Mouse (Mus musculus) forebrain, embryonic 11.5 days (tissue): Measurements from ENCODE around the gene Msl3l2. TPM values are rescaled to one million over a fixed set of nuclear protein-coding genes. Genes with fewer than 3 reads are reported as not detected.

Source experiments
- ATAC-seq: fragments of 200-750 bp; cut with Nextera tagmentation; replicated peaks from 2 replicates; pipeline ENCODE4 v1.8.0; 2017; ENCODE audit warnings: moderate TSS enrichment; ENCODE audit not compliant: low FRiP score
- DNase-seq: peaks from one replicate; pipeline ENCODE4 v3.0.0-alpha.2; 2017; ENCODE audit warnings: low spot score
- H3K27ac ChIP-seq: fragments of 300-500 bp; sonication (generic); 2 replicates; pipeline ENCODE4 v1.5.1; 2014; ENCODE audit warnings: low read depth, low read length
- H3K27me3 ChIP-seq: fragments of 300-500 bp; sonication (generic); 2 replicates; pipeline ENCODE4 v1.6.1; 2014; ENCODE audit warnings: mild to moderate bottlenecking, low read length, mixed read lengths; ENCODE audit not compliant: control insufficient read depth, insufficient read depth
- H3K36me3 ChIP-seq: fragments of 300-500 bp; sonication (generic); 2 replicates; pipeline ENCODE4 v1.6.1; 2014; ENCODE audit warnings: mild to moderate bottlenecking, low read length, moderate library complexity, mixed read lengths; ENCODE audit not compliant: control insufficient read depth, insufficient read depth
- H3K4me1 ChIP-seq: fragments of 300-500 bp; sonication (generic); replicated peaks from 2 replicates; pipeline ENCODE4 v1.6.1; 2014; ENCODE audit warnings: low read length, mixed read lengths; ENCODE audit not compliant: control insufficient read depth, insufficient read depth
- H3K4me2 ChIP-seq: fragments of 300-500 bp; sonication (generic); 2 replicates; pipeline ENCODE4 v1.6.1; 2014; ENCODE audit warnings: low read depth, mild to moderate bottlenecking, low read length, moderate library complexity, mixed read lengths; ENCODE audit not compliant: severe bottlenecking
- H3K4me3 ChIP-seq: fragments of 300-500 bp; sonication (generic); 2 replicates; pipeline ENCODE4 v1.5.1; 2014; ENCODE audit warnings: low read depth, low read length
- H3K9ac ChIP-seq: fragments of 300-500 bp; sonication (generic); 2 replicates; pipeline ENCODE4 v1.6.1; 2014; ENCODE audit warnings: low read length
- H3K9me3 ChIP-seq: fragments of 300-500 bp; sonication (generic); 2 replicates; pipeline ENCODE4 v1.6.1; 2016; ENCODE audit warnings: low read length, mixed read lengths; ENCODE audit not compliant: control insufficient read depth
- WGBS: fragments of 180-500 bp; shearing (Covaris S2); extraction: QIAGEN DNeasy Blood & Tissue Kit; methylation state at CpG from one replicate; pipeline ENCODE4 v1.1.7; 2014; 5-methylcytosine and 5-hydroxymethylcytosine counted together
- polyA plus RNA-seq: library from polyadenylated mRNA; unstranded; fragments of >200 nt; fragmentation: Nextera tagmentation; extraction: Ambion mirVana; gene quantifications from 2 replicates; pipeline ENCODE4 v1.2.1, GENCODE M21; 2014

Msl3l2 gene
- polyA plus RNA-seq, 1 experiment from 2014 or later, result 8.6 TPM

DNA sequence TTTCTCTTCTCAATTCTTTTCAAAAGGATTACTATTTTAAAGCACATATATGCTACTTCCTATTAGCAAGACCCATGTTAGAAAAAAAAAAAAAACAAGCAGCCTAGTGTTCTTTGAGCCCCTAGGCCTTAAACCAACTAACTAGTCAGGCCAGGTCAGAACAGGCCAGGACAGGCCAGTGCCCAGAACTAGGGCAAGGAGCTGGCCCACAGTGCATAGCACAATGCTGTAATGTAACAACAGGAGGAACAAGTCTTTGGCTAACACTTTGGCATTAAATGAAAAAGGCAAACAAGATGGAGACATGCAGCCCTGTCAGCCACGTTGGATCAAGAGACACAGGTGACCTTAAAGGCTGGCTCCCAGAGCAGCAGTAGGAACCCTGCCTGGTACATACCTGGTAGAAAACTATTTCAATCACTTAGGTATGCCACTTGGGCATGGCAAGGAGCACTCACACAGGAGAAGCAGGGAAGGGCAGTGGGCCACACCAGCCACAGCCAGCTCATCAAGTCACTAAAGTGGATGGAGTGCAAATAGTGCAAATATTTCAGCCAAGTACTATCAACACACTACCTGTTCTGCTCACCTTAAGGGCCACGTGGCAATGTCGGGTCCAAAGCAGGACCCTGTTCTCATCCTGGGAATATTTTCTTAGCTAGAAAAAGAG is 6.9 kb upstream of the Msl3l2 start:
- DNase-seq, result no peak
- no peak overlapping the region for H3K9ac ChIP-seq
- 95% methylated on average over 3 of the region's 3 CpGs for WGBS
- H3K4me2 ChIP-seq, result no peak overlapping the region
- H3K27ac ChIP-seq, result no peak overlapping the region
- H3K27me3 ChIP-seq, result no peaks in the 10 kb centered on the region
- H3K36me3 ChIP-seq, result no peaks in the 10 kb centered on the region
- no peaks in the 10 kb centered on the region for H3K4me1 ChIP-seq
- H3K4me3 ChIP-seq, result no peak overlapping the region
- ATAC-seq, result no peak
- no peaks in the 10 kb centered on the region for H3K9me3 ChIP-seq

DNA sequence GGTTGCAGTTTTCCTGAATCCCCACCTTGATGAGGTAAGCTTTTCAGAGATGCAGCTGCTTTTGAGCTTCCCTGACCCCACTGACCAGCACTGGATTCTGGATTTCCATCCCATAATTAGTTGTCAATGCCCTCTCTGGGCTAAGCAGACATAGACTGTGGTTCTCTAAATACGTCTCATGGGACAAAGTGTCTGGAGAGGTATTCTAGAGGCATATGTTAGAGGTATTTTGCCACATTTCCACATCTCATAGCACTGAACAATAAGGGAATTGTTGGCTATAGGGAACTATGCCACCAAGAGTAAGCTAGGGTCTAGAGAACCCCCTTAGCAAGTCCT is 248 bp downstream of the Msl3l2 start:
- no peak overlapping the region for H3K9ac ChIP-seq
- no peak overlapping the region for H3K27ac ChIP-seq
- 31% methylated on average over 1 of the region's 1 CpGs for WGBS
- DNase-seq, result no peak
- no peaks in the 10 kb centered on the region for H3K36me3 ChIP-seq
- H3K4me2 ChIP-seq, result peak overlapping the region; percentile 31; the same call in 1 of the 2 replicates
- ATAC-seq, result peak; percentile 55
- H3K9me3 ChIP-seq, result no peaks in the 10 kb centered on the region
- no peak overlapping the region for H3K4me3 ChIP-seq
- no peaks in the 10 kb centered on the region for H3K4me1 ChIP-seq
- H3K27me3 ChIP-seq, result no peaks in the 10 kb centered on the region

DNA sequence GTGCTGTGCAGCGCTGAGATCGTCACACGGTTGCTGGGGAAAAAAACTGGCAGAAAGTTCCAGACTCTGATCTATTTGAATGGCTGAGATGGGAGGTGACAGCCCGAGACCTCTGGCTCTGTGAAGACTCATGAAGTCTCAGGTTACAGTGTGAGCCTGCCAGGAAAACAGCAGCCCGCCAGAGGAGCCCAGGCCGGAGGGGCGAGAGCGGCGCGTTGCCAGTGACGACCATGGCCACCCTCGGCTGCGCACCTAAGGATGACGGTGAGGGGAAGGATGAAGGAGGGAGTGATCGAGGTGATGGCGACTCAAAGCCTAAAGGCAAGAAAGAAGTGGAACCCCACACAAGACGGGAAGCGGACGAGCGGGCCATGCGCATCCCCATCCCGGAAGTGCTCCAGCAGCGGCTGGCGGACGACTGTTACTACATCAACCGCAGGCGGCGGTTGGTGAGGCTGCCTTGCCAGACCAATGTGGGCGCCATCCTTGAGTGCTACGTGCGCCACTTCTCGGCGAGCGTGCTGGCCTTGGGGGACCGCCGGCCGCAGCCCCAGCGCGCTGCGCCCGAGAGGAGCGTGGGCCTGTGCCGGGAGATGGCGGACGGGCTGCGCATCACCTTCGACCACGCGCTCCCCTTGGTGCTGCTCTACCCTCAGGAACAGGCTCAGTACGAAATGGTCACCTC is 8.4 kb downstream of the Msl3l2 start:
- H3K27me3 ChIP-seq, result no peaks in the 10 kb centered on the region
- ATAC-seq (peak; percentile 93), DNase-seq (peak; percentile 86)
- peak overlapping the region; percentile 68 for H3K27ac ChIP-seq
- peak overlapping the region; percentile 81 for H3K9ac ChIP-seq
- H3K36me3 ChIP-seq, result no peaks in the 10 kb centered on the region
- H3K4me1 ChIP-seq, result peaks cover 3% of the 10 kb centered on the region; the same call in 1 of the 2 replicates
- WGBS, result under 1% methylated on average over 50 of the region's 50 CpGs
- H3K4me2 ChIP-seq, result peak overlapping the region; percentile 78
- H3K4me3 ChIP-seq, result peak overlapping the region; percentile 51
- no peaks in the 10 kb centered on the region for H3K9me3 ChIP-seq

DNA sequence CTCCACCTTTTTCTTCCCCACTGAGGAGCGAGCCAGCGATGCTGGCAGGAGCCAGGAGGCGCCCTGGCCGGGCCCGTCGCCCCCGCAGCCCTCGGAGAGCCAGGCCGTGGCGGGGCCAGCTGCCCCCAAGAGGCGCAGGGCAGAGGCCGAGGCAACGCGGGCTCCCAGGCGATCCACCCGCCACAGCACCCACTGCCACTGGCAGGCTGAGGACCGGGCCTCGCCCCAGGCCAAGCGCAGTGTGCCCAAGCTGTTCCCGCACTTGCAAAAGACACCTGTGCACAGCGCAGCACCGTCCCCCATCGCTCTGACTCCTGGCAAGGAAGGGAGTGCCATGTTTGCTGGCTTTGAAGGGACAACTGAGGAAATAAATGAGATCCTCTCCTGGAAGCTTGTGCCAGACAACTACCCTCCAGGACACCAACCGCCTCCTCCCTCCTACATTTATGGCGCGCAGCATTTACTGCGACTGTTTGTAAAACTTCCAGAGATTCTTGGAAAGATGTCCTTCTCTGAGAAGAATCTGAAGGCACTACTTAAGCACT is 9.0 kb downstream of the Msl3l2 start:
- Histone ChIP-seq H3K27me3 (no peaks in the 10 kb centered on the region), H3K36me3 (no peaks in the 10 kb centered on the region), H3K4me2 (peak overlapping the region; percentile 78), H3K4me1 (peaks cover 3% of the 10 kb centered on the region; the same call in 1 of the 2 replicates), H3K27ac (peak overlapping the region; percentile 68), H3K9me3 (no peaks in the 10 kb centered on the region), H3K4me3 (peak overlapping the region; percentile 51), H3K9ac (peak overlapping the region; percentile 81)
- DNase-seq (peak; percentile 74), ATAC-seq (peak; percentile 73)
- WGBS, result 15% methylated on average over 27 of the region's 27 CpGs

DNA sequence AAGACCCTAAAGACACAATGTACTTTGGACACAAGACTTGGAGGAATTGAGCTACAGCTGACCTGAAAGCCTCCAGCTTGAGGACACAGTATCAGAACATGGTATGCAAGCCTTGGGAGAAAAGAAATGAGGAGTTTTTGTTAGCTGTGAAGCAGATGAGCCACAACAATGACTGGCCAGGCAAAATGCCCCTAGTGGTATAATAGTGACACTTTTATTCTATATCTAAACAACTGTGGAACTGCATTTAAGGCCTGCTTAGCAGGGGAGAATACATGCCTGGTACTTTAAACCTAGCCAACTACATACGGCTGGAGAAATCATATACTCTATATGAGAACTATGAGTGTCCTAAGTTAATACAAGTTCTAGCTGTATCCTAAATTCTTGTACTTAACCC is 20.3 kb downstream of the Msl3l2 start:
- Histone ChIP-seq H3K36me3 (no peaks in the 10 kb centered on the region), H3K27ac (no peak overlapping the region), H3K9ac (no peak overlapping the region), H3K27me3 (no peaks in the 10 kb centered on the region), H3K4me2 (no peak overlapping the region), H3K9me3 (no peaks in the 10 kb centered on the region), H3K4me3 (no peak overlapping the region), H3K4me1 (no peaks in the 10 kb centered on the region)
- WGBS, result 100% methylated on average over 1 of the region's 1 CpGs
- ATAC-seq (no peak), DNase-seq (no peak)

DNA sequence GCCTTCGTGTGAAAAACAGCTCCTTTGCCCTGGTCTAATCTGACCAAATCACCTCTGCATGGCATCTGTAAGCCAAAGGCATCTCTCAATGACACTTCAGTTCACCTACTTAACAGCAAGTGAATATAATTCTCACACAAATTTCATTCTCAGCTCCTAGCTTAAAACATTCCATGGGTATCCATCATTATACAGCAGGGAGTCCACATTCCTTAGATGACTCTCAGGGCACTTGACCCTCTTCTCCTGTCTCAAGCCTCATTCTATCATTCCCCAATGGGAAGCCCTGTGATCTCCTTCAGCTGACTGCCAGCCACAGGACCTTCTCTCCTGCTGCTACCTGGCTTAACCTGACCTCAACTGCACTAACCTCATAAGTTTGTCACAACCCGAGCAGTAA is 22.9 kb downstream of the Msl3l2 start:
- H3K4me2 ChIP-seq, result no peak overlapping the region
- H3K36me3 ChIP-seq, result no peaks in the 10 kb centered on the region
- H3K9ac ChIP-seq, result no peak overlapping the region
- no peak overlapping the region for H3K27ac ChIP-seq
- DNase-seq (no peak), ATAC-seq (no peak)
- WGBS, result 81% methylated on average over 2 of the region's 2 CpGs
- no peaks in the 10 kb centered on the region for H3K4me1 ChIP-seq
- no peaks in the 10 kb centered on the region for H3K9me3 ChIP-seq
- H3K4me3 ChIP-seq, result no peak overlapping the region
- no peaks in the 10 kb centered on the region for H3K27me3 ChIP-seq

DNA sequence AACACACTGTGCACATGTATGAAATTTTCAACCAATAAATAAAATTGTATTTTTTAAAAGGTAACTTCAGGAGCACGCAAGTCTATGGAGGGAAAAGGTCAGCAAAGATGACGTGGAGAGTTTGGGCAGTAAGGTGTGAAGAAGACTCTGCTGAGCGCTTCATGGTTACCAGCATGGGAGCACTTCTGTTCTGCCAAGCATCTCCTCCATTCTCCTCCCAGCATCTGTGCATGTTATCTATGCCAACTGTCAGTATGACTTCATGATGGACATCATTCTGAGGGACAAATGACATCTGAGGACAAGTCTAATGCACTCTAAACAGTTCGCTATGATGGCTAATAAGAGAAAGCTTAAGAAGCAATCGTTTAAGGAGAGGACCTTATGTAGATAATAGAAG is 30.5 kb downstream of the Msl3l2 start:
- H3K9me3 ChIP-seq, result no peaks in the 10 kb centered on the region
- ATAC-seq (no peak), DNase-seq (no peak)
- no peaks in the 10 kb centered on the region for H3K36me3 ChIP-seq
- no peak overlapping the region for H3K4me2 ChIP-seq
- no peak overlapping the region for H3K4me3 ChIP-seq
- H3K27ac ChIP-seq, result no peak overlapping the region
- no peaks in the 10 kb centered on the region for H3K27me3 ChIP-seq
- WGBS, result 96% methylated on average over 5 of the region's 5 CpGs
- no peak overlapping the region for H3K9ac ChIP-seq
- no peaks in the 10 kb centered on the region for H3K4me1 ChIP-seq

DNA sequence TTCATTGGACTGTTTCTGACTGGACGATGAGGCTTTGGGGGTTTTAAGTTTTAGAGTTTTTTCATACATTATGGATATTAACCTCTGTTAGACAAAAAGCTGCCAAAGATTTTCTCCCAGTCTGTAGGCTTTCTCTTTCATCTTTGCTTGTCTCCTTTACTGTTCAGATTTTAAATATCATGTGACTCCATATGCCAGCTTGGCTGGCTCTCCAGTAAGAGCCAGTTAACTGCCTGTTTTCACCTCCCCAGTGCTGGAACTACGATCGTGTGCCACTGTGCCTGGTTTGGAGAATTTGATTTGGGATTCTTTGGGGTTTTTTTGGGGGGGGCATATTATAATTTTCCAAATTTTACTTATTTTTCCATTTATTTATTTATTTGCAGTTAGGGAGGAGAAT is 42.2 kb downstream of the Msl3l2 start:
- Histone ChIP-seq H3K36me3 (no peaks in the 10 kb centered on the region), H3K27ac (no peak overlapping the region), H3K4me1 (no peaks in the 10 kb centered on the region), H3K9me3 (no peaks in the 10 kb centered on the region), H3K27me3 (no peaks in the 10 kb centered on the region), H3K4me3 (no peak overlapping the region), H3K4me2 (no peak overlapping the region), H3K9ac (no peak overlapping the region)
- 92% methylated on average over 3 of the region's 3 CpGs for WGBS
- DNase-seq, result no peak
- no peak for ATAC-seq
